Mouse (Mus musculus) MEL (cell line): ENCODE results near the gene Wtip. TPM values are rescaled to one million over a fixed set of nuclear protein-coding genes. Genes with fewer than 3 reads are reported as not detected.

Experiments
- DNase-seq: peaks from one replicate; pipeline ENCODE4 v3.0.0; 2011; ENCODE audit warnings: low read depth, low spot score
- H3K27ac ChIP-seq: 2 replicates; pipeline ENCODE4 v1.5.1; 2012; ENCODE audit warnings: low read depth, mild to moderate bottlenecking, control low read depth, low read length, moderate library complexity; ENCODE audit not compliant: control insufficient read depth
- H3K27me3 ChIP-seq, 2 experiments: fragments of 150-350 bp in 1 of 2; sonication (generic) in 1 of 2; 2 replicates each; pipeline ENCODE4 v1.6.1; 2012; ENCODE audit warnings: low read length in 2 of 2, mild to moderate bottlenecking in 2 of 2, improper control_type of control experiment in 1 of 2, moderate library complexity in 1 of 2; ENCODE audit not compliant: insufficient read depth in 2 of 2, control insufficient read depth in 1 of 2
- H3K36me3 ChIP-seq, 2 experiments: 2 replicates each; pipeline ENCODE4 v1.6.1; 2012 to 2014; ENCODE audit warnings: low read length in 2 of 2, improper control_type of control experiment in 1 of 2, inconsistent platforms in 1 of 2, mild to moderate bottlenecking in 1 of 2; ENCODE audit not compliant: insufficient read depth in 2 of 2, control insufficient read depth in 1 of 2
- H3K4me1 ChIP-seq, 2 experiments: fragments of 150-350 bp in 1 of 2; sonication (generic) in 1 of 2; 2 replicates each; pipeline ENCODE4 v1.6.1; 2012; ENCODE audit warnings: low read length in 2 of 2, improper control_type of control experiment in 1 of 2, mild to moderate bottlenecking in 1 of 2; ENCODE audit not compliant: insufficient read depth in 2 of 2, control insufficient read depth in 1 of 2
- H3K4me3 ChIP-seq, 2 experiments: fragments of 150-350 bp in 1 of 2; sonication (generic) in 1 of 2; 2 replicates each; pipeline ENCODE4 v1.5.1; 2012; ENCODE audit warnings: low read depth in 2 of 2, low read length in 2 of 2, mild to moderate bottlenecking in 2 of 2, moderate library complexity in 2 of 2, control low read depth in 1 of 2, improper control_type of control experiment in 1 of 2; ENCODE audit not compliant: control insufficient read depth in 1 of 2, insufficient read depth in 1 of 2
- H3K79me2 ChIP-seq: 2 replicates; pipeline ENCODE4 v1.6.1; 2012; ENCODE audit warnings: mild to moderate bottlenecking, low read length, moderate library complexity; ENCODE audit not compliant: control insufficient read depth, poor library complexity, insufficient read depth
- H3K9ac ChIP-seq: 2 replicates; pipeline ENCODE4 v1.6.1; 2012; ENCODE audit warnings: low read depth, mild to moderate bottlenecking, control low read depth, low read length, moderate library complexity; ENCODE audit not compliant: control insufficient read depth, poor library complexity, severe bottlenecking
- H3K9me3 ChIP-seq: fragments of 150-350 bp; sonication (generic); replicated peaks from 2 replicates; pipeline ENCODE4 v1.6.1; 2012; ENCODE audit warnings: mild to moderate bottlenecking, low read length, improper control_type of control experiment, moderate library complexity; ENCODE audit not compliant: insufficient read depth
- BHLHE40 ChIP-seq: IDR thresholded peaks from 2 replicates; pipeline ENCODE4 v1.6.1; 2012; ENCODE audit warnings: low read depth, mild to moderate bottlenecking, inconsistent platforms, low read length, improper control_type of control experiment, borderline replicate concordance
- CHD2 ChIP-seq: IDR thresholded peaks from 2 replicates; pipeline ENCODE4 v1.6.1; 2011; ENCODE audit warnings: low read length, improper control_type of control experiment
- CTCF ChIP-seq, 3 experiments: IDR thresholded peaks in 2 of 3; conservative IDR thresholded peaks in 1 of 3; 2 replicates each; pipeline ENCODE4 v1.5.1; 2011 to 2012; ENCODE audit warnings: low read length in 3 of 3, low read depth in 2 of 3, mild to moderate bottlenecking in 2 of 3, improper control_type of control experiment in 1 of 3, inconsistent platforms in 1 of 3, mixed read lengths in 1 of 3, moderate library complexity in 1 of 3; ENCODE audit not compliant: control insufficient read depth in 1 of 3, insufficient read depth in 1 of 3, poor library complexity in 1 of 3, severe bottlenecking in 1 of 3
- ELF1 ChIP-seq: IDR thresholded peaks from 2 replicates; pipeline ENCODE4 v1.6.1; 2014; ENCODE audit warnings: low read depth, mild to moderate bottlenecking, inconsistent platforms, low read length, improper control_type of control experiment, moderate library complexity
- EP300 ChIP-seq, 2 experiments: IDR thresholded peaks; 2 replicates each; pipeline ENCODE4 v1.6.1; 2011; ENCODE audit warnings: improper control_type of control experiment in 2 of 2, low read length in 2 of 2, low read depth in 1 of 2, mild to moderate bottlenecking in 1 of 2
- GABPA ChIP-seq: IDR thresholded peaks from 2 replicates; pipeline ENCODE4 v1.6.1; 2012; ENCODE audit warnings: low read depth, mild to moderate bottlenecking, inconsistent platforms, low read length, improper control_type of control experiment, moderate library complexity
- GATA1 ChIP-seq: IDR thresholded peaks from 2 replicates; pipeline ENCODE4 v1.6.1; 2011; ENCODE audit warnings: low read depth, low read length, improper control_type of control experiment
- MAFK ChIP-seq: IDR thresholded peaks from 2 replicates; pipeline ENCODE4 v1.6.1; 2011; ENCODE audit warnings: low read depth, mild to moderate bottlenecking, low read length, improper control_type of control experiment, borderline replicate concordance
- MAX ChIP-seq: IDR thresholded peaks from 2 replicates; pipeline ENCODE4 v1.6.1; 2011; ENCODE audit warnings: low read length, improper control_type of control experiment
- MAZ ChIP-seq: IDR thresholded peaks from 2 replicates; pipeline ENCODE4 v1.6.1; 2012; ENCODE audit warnings: low read depth, mild to moderate bottlenecking, inconsistent platforms, low read length, improper control_type of control experiment
- MXI1 ChIP-seq: IDR thresholded peaks from 2 replicates; pipeline ENCODE4 v1.6.1; 2011; ENCODE audit warnings: mild to moderate bottlenecking, low read depth, low read length, improper control_type of control experiment
- NELFE ChIP-seq: IDR thresholded peaks from 2 replicates; pipeline ENCODE4 v1.6.1; 2011; ENCODE audit warnings: low read depth, low read length, improper control_type of control experiment
- NRF1 ChIP-seq: IDR thresholded peaks from 2 replicates; pipeline ENCODE4 v1.6.1; 2014; ENCODE audit warnings: low read depth, mild to moderate bottlenecking, inconsistent platforms, low read length, improper control_type of control experiment, moderate library complexity; ENCODE audit not compliant: poor library complexity, insufficient read depth, severe bottlenecking
- POLR2A ChIP-seq, 2 experiments: IDR thresholded peaks; 2 replicates each; pipeline ENCODE4 v1.6.1; 2011 to 2012; ENCODE audit warnings: low read length in 2 of 2, mild to moderate bottlenecking in 2 of 2, control low read depth in 1 of 2, improper control_type of control experiment in 1 of 2, low read depth in 1 of 2, moderate library complexity in 1 of 2; ENCODE audit not compliant: control insufficient read depth in 1 of 2, insufficient read depth in 1 of 2, poor library complexity in 1 of 2
- RAD21 ChIP-seq: IDR thresholded peaks from 2 replicates; pipeline ENCODE4 v1.6.1; 2011; ENCODE audit warnings: mild to moderate bottlenecking, low read depth, low read length, improper control_type of control experiment
- RCOR1 ChIP-seq: IDR thresholded peaks from 2 replicates; pipeline ENCODE4 v1.6.1; 2012; ENCODE audit warnings: low read depth, mild to moderate bottlenecking, inconsistent platforms, low read length, improper control_type of control experiment
- TAL1 ChIP-seq: IDR thresholded peaks from 2 replicates; pipeline ENCODE4 v1.6.1; 2012; ENCODE audit warnings: mild to moderate bottlenecking, inconsistent platforms, low read length, moderate library complexity, mixed read lengths
- TCF12 ChIP-seq: IDR thresholded peaks from 2 replicates; pipeline ENCODE4 v1.6.1; 2014; ENCODE audit warnings: low read depth, mild to moderate bottlenecking, inconsistent platforms, low read length, improper control_type of control experiment, moderate library complexity
- UBTF ChIP-seq: IDR thresholded peaks from 2 replicates; pipeline ENCODE4 v1.6.1; 2012; ENCODE audit warnings: low read depth, mild to moderate bottlenecking, inconsistent platforms, low read length, improper control_type of control experiment, moderate library complexity, borderline replicate concordance; ENCODE audit not compliant: insufficient read depth
- USF1 ChIP-seq: IDR thresholded peaks from 2 replicates; pipeline ENCODE4 v1.6.1; 2014; ENCODE audit warnings: low read depth, mild to moderate bottlenecking, inconsistent platforms, low read length, improper control_type of control experiment, moderate library complexity
- USF2 ChIP-seq, 2 experiments: IDR thresholded peaks; 2 replicates each; pipeline ENCODE4 v1.6.1; 2011 to 2012; ENCODE audit warnings: improper control_type of control experiment in 2 of 2, low read length in 2 of 2, borderline replicate concordance in 1 of 2, inconsistent platforms in 1 of 2, low read depth in 1 of 2, mild to moderate bottlenecking in 1 of 2; ENCODE audit not compliant: insufficient read depth in 1 of 2
- ZC3H11A ChIP-seq: IDR thresholded peaks from 2 replicates; pipeline ENCODE4 v1.6.1; 2012; ENCODE audit warnings: low read depth, mild to moderate bottlenecking, inconsistent platforms, low read length, improper control_type of control experiment
- ZMIZ1 ChIP-seq: IDR thresholded peaks from 2 replicates; pipeline ENCODE4 v1.6.1; 2012; ENCODE audit warnings: low read depth, mild to moderate bottlenecking, inconsistent platforms, low read length, improper control_type of control experiment, moderate library complexity
- ZNF384 ChIP-seq: IDR thresholded peaks from 2 replicates; pipeline ENCODE4 v1.6.1; 2012; ENCODE audit warnings: low read depth, mild to moderate bottlenecking, inconsistent platforms, low read length, improper control_type of control experiment
- polyA plus RNA-seq, 2 experiments: library from polyadenylated mRNA; stranded (reverse) in 1 of 2; unstranded in 1 of 2; fragments of >175 nt in 1 of 2; fragments of >200 nt in 1 of 2; gene quantifications; 2 replicates each; pipeline versions ENCODE4 v1.2.1 to v1.2.4; 2012; ENCODE audit warnings: low replicate concordance in 2 of 2, low read depth in 1 of 2; ENCODE audit not compliant: insufficient read length in 2 of 2, insufficient read depth in 1 of 2, missing spikeins in 1 of 2
- total RNA-seq: library from RNA; depleted of rRNA; stranded (reverse); fragments of 300-350 nt; gene quantifications from 2 replicates; pipeline ENCODE4 v1.2.3, GENCODE M21; 2012

The Wtip gene
- total and polyA plus RNA-seq, 3 experiments, result not detected

DNA sequence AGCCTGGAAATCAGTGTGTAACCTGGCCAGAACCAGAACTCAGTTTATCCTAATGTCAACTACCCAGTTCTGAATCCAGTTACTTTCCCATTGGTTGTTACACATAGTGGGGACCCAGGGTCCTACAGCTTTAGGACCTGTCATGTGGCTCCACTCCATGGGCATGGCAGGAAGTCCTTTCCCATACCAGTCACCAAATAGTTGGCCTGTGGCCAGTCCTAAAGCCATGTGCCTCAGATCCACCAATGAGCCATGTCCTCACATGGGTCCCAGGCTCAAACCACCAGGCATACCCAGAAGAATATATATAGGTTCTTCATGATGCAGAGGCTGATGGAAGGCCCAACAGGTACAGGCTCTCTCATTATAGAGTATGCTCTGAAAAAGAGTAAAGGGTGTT is 31.8 kb downstream of the Wtip start:
- DNase-seq, result no peak
- Histone ChIP-seq H3K27ac (no peak overlapping the region), H3K9ac (no peak overlapping the region), H3K79me2 (no peaks in the 10 kb centered on the region), H3K36me3 (no peaks in the 10 kb centered on the region), H3K9me3 (no peaks in the 10 kb centered on the region), H3K4me3 (no peak overlapping the region), H3K4me1 (no peaks in the 10 kb centered on the region), H3K27me3 (no peaks in the 10 kb centered on the region)
- no peak for TF ChIP-seq UBTF
- no peak for TF ChIP-seq USF1

DNA sequence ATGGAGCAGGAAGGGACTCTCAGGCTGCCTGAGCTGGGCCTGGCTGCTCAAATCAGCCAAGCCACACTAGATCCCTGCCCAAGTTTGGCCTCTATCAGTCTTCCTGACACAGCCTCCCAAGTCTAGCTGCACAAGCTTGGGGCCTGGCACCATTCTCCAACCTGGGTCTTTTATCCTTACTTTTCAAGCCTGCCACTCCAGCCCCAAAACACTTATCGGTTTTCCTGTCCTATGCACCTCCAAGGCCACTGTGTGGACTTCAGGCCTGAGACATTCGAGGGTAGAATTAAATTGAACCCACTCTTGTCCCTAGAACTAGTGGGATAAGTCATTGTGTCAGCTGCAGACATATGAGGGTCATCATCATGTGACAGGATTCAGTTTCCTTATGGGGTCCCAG is 33.1 kb downstream of the Wtip start:
- H3K9ac ChIP-seq, result no peak overlapping the region
- no peaks in the 10 kb centered on the region for H3K79me2 ChIP-seq
- DNase-seq, result no peak
- H3K27me3 ChIP-seq, result no peaks in the 10 kb centered on the region
- no peaks in the 10 kb centered on the region for H3K36me3 ChIP-seq
- no peaks in the 10 kb centered on the region for H3K9me3 ChIP-seq
- no peak for TF ChIP-seq ZMIZ1
- no peak for TF ChIP-seq MAX
- TF ChIP-seq RAD21, result no peak
- no peak for TF ChIP-seq RCOR1
- no peak for TF ChIP-seq USF1
- no peak for TF ChIP-seq CTCF (IDR thresholded peaks at IDR 0.05 in 2 of 3, conservative IDR thresholded peaks at IDR 0.05 in 1 of 3; ENCODE audit: control insufficient read depth in 1 of 3, insufficient read depth in 1 of 3, low read depth in 2 of 3, low read length in 3 of 3, poor library complexity in 1 of 3, severe bottlenecking in 1 of 3)
- no peak for TF ChIP-seq USF2 (IDR thresholded peaks at IDR 0.05; ENCODE audit: borderline replicate concordance in 1 of 2, insufficient read depth in 1 of 2, low read depth in 1 of 2, low read length in 2 of 2)
- TF ChIP-seq NRF1, result no peak
- no peak for TF ChIP-seq GATA1
- no peak for TF ChIP-seq MAZ
- no peak for TF ChIP-seq ELF1
- no peak for TF ChIP-seq TCF12
- no peak for TF ChIP-seq NELFE
- no peaks in the 10 kb centered on the region for H3K4me1 ChIP-seq
- H3K27ac ChIP-seq, result no peak overlapping the region
- no peak overlapping the region for H3K4me3 ChIP-seq

DNA sequence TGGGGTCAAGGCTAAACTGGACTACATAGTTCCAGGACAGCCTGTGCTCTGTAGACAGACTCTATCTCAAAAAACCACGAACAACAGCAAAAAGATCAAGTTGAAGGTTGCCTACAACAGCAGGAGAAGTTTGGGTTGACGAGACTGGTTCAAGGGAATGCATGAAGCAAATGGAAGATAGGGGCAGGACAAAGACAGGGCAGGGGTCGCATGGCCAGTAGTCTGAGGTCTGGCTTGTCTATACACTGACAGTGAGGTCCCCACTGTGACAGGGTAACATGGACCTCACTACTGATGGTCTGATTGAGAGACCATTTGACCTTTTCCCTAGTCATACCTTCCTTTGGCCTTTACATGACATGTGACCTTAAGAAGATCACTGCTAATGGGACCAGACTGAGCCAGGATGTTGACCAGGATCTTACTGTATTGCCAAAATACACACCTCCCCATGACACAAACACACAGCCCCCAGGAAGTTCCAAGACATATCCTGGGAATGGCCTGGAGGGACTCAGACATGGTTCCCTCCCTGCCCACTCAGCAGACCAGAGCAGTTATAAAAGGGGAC is 38.1 kb downstream of the Wtip start, which contains the start of gene Scgb1b30:
Gene Scgb1b30, plus strand, starts transcription at position 521 of the 571 bp plus-strand sequence.
- no peak within 1 kb of the TSS for H3K9ac ChIP-seq
- no peaks in the 10 kb centered on the region for H3K9me3 ChIP-seq
- no peak within 1 kb of the TSS for H3K4me3 ChIP-seq
- no peak within 1 kb of the TSS for H3K27ac ChIP-seq
- H3K79me2 ChIP-seq, result no peaks in the 10 kb centered on the region
- TF ChIP-seq MXI1 (no peak), CHD2 (no peak), BHLHE40 (no peak), USF2 (IDR thresholded peaks at IDR 0.05; ENCODE audit: borderline replicate concordance in 1 of 2, insufficient read depth in 1 of 2, low read depth in 1 of 2, low read length in 2 of 2) (no peak), GATA1 (no peak), RCOR1 (no peak), ZC3H11A (no peak), EP300 (IDR thresholded peaks at IDR 0.05; ENCODE audit: low read depth in 1 of 2, low read length in 2 of 2) (no peak), GABPA (no peak), MAFK (no peak), MAX (no peak), ZNF384 (no peak), USF1 (no peak), ELF1 (no peak), TCF12 (no peak), TAL1 (no peak), POLR2A (IDR thresholded peaks at IDR 0.05; ENCODE audit: control insufficient read depth in 1 of 2, insufficient read depth in 1 of 2, low read depth in 1 of 2, low read length in 2 of 2, poor library complexity in 1 of 2) (no peak), NRF1 (no peak), CTCF (IDR thresholded peaks at IDR 0.05 in 2 of 3, conservative IDR thresholded peaks at IDR 0.05 in 1 of 3; ENCODE audit: control insufficient read depth in 1 of 3, insufficient read depth in 1 of 3, low read depth in 2 of 3, low read length in 3 of 3, poor library complexity in 1 of 3, severe bottlenecking in 1 of 3) (no peak)
- H3K27me3 ChIP-seq, result no peaks in the 10 kb centered on the region
- H3K36me3 ChIP-seq, result no peaks in the 10 kb centered on the region
- no peak for DNase-seq
- no peaks in the 10 kb centered on the region for H3K4me1 ChIP-seq
